Mouse (Mus musculus): Measurements from ENCODE around the gene Tbx6.

The Tbx6 gene

DNA sequence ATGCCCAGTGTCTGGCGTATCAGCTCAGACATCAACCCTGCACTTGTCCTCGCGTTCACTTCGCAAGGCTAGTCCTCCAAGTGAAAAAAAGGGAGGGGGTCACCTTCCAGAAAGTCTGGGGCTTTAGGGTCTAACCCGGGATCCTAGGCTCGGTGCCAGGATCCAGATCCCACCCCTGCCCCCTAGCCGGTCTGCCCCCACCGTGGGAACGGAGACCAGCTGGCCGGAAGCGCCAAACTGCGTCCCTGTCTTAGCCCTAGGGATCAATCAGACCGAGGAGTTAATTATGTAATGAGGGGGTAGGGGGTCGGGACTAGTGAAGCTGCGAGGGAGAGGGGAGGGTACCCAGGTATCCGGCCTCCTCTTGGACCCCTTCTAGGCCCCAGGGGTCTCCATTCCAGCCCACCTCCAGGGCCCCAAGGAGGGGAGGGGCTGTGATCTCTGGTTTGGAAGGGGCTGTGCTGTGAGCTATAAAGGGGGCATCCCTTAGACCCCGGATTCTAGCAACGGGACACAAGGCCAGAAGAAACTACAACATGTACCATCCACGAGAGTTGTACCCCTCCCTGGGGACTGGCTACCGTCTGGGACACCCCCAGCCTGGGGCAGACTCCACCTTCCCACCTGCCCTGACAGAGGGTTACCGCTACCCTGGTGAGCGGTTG, at the start of gene Tbx6:
TSS of gene Tbx6 (plus strand) at position 513 of the 665 bp plus-strand sequence.
- peak in 1 of 2 experiments; percentile 67 for DNase-seq (ENCODE audit: low spot score in 2 of 2)

DNA sequence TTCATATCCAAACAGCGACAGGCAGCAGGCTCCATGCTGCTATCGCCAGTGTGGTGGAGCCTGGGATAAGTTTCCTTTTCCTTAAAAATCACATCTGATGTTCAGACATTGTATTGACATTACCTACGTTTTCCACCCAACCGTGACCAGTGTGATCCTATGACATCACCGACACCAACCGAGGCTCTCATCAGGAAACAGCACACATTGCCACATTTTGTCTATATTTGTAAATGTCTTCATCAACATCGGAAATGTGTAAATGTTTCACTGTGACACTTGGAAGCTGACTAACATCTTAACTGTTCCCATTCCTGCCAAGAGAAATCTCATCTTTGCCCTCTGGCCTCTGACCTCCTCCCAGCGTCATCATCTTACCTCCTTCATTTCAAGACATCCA, 45.2 kb upstream of the Tbx6 start:
- no peak for DNase-seq (ENCODE audit: low spot score in 2 of 2)

DNA sequence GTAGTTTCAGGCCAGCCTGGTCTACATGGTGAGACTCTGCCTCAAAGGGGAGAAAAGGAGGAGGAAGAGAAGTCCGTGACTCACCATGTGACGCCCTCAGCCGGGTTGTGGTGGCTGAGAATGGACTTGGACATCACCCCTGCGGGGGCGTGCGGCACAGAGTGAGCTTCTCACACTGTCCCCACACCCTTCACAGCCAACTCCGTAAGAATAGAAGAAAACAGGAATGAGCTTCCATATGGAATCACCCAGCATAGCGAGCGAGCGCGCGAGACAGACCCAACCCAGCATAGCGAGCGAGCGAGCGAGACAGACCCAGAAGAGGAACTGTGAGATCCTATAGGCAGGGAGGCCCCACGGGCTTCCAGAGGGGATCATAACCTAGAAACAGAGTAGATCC, 41.7 kb upstream of the Tbx6 start:
- no peak for DNase-seq (ENCODE audit: low spot score in 2 of 2)

DNA sequence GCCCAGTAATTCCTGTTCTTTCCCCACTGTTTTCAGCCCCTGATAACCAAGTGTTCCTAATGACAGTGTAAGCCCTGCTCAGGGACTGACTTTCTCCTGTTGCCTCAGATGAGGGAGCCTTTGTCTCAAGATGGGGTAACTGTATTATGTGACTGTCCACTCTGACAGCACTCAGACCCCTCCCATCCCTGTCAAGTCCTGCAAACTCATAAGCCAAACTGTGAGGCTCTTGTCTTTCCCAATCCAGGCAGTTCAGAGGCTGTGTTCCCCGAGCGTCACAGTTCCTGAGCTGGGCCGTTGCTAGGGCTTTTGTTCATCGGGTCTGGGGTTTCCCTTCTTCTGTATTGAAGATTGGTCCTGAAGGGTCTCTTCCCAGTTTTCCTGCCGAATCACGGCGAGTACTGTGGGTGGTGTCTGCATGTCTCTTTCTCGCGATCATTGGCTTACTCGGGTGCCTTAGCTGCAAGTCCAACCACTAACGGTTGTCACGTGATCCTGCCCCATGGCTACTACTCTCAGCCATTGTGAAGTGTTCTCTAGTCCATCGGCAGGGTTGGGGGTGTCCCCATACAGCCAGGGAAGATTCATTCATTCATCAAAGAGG, 41.0 kb upstream of the Tbx6 start:
- DNase-seq (ENCODE audit: low spot score in 2 of 2), result no peak

DNA sequence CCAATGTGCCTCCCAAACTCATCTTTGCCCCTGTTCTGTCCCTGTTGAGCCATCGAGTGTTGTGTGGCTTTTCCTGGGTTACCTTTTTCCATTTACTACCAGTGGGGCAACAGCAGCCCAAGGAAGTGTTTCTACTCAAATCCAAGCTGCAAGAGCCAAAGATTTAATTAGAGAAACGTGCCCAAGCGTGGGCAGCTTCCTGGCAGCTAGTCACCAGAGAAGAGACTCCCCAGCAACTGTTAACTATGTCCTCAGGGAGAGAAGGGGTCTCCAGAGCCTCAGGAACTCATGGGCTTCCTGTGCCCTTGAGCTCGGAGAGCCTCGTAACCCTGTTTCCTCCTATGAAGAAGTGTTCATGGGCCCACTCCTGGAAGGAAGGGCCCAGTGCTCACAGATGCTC, 40.3 kb upstream of the Tbx6 start:
- DNase-seq (ENCODE audit: low spot score in 2 of 2), result no peak

DNA sequence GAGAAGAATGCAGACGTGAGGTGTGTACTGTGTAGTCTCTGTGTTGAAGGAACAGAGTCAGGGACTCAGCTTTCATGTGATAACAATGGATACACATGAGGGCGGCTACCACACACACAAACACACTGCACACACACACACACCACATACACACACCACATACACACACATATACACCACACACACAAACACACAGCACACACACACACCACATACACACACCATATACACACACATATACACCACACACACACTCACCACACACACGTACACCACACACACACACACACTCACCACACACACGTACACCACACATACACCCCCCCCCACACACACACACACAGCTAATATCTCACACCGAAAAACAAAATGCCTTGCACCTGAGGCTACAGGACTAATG, 39.8 kb upstream of the Tbx6 start:
- DNase-seq (ENCODE audit: low spot score in 2 of 2), result no peak

DNA sequence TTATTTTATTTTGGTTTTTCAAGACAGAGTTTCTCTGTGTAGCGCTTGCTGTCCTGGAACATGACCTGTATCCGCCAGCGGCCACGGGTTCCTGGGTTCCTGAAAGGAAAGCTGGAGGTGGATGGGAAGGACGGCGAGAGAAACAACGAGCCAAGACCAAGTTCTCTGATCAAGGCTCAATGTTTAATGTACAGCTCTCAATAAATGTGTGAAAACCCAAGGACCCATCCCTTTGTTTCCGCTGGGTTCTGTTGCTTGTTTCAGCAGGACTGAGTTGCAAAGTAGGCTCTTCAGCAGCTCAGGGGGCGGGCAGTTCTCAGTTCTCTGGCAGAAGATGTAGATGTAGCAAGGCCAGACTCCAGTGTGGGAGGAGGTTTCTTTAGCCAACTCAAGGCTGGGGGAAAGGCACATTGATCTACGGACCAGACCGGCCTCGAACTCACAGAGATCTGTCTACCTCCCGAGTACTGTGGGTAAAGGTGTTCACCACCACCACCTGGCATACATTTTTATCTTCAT, 39.3 kb upstream of the Tbx6 start:
- DNase-seq (ENCODE audit: low spot score in 2 of 2), result no peak

DNA sequence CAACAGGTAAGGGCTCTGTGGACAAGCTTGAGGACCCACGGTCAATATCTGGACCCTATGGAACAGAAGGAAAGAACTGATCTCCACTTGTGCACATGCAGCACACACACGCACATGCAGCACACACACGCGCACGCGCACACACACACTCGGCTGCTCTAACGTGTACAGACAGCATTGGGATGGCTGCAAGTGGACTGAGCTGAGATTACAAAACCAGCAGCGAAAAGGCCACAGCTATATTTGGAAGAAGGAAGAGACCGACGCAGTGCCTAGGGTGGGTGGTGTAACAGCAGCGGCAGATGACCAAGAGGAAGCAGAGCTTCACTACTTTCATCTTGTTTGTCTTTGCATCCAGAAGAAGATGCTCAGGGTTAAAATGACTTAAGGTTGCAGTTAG, 35.2 kb upstream of the Tbx6 start:
- peak in 1 of 2 experiments; percentile 51 for DNase-seq (ENCODE audit: low spot score in 2 of 2)

DNA sequence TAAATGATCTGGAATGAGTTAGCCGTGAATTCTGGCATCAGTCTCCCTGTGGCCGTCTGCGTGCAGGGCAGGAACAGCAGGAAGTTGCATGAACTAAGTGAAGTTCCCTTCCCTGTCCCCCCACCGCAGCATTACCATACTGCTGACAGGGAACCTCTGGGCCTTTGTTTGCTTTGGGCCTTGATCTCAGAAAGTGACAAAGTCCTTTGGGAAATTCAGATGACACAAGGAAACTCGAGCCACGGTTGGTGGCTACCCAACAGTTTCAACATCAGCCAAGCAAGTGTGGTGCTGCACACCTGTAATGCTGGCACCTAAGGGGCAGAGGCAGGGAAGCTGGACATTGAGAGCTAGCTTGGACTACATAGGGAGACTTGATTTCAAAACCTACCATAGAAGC, 34.5 kb upstream of the Tbx6 start:
- peak in 1 of 2 experiments; percentile 28 for DNase-seq (ENCODE audit: low spot score in 2 of 2)

DNA sequence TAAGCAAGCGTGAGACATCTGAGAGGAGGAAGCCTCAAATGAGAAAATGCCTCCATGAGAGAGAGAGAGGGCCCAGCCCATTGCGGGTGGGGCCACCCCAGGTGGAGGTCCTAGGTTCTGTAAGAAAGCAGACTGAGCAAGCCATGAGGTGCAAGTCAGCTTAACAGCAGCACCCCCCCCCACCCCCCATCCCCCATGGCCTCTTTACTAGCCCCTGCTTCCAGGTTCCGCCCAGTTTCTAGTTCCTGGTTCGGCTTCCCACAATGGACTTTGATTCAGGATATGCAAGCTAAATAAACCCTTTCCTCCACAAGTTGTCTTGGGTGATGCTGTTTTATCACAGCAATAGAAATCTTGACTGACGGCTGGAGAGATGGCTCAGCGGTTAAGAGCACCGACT, 32.5 kb upstream of the Tbx6 start:
- no peak for DNase-seq (ENCODE audit: low spot score in 2 of 2)

DNA sequence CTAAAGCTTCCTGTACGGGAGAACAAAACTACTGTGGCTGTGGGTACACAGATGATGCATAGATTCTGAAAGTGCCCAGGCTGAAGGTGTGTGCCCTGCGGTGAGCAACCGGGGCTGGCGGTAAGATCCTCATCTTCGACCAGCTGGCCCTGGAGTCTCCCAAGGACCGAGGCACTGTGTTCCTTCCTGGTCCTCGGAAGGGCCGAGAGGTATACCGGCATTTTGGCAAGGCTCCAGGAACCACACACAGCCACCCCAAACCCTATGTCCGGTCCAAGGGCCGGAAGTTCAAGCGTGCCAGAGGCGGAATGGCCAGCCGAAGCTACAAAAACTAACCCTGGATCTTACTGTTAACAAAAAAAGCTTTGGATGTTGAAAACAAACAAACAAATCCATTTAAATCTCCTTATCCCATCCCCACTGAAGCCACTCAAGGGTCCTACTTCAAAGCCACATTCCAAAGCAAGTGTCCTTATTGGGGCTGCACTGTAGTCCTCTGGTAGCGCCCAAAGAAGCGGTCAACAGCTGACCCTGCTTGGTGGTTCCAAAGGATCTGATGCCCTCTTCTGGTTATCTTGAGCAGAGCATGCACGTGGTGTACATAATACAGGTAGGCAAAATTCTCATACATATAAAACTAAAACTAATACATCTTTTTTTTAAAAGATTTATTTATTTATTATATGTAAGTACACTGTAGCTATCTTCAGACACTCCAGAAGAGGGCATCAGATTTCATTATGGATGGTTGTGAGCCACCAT, 31.5 kb upstream of the Tbx6 start:
- no peak for DNase-seq (ENCODE audit: low spot score in 2 of 2)

DNA sequence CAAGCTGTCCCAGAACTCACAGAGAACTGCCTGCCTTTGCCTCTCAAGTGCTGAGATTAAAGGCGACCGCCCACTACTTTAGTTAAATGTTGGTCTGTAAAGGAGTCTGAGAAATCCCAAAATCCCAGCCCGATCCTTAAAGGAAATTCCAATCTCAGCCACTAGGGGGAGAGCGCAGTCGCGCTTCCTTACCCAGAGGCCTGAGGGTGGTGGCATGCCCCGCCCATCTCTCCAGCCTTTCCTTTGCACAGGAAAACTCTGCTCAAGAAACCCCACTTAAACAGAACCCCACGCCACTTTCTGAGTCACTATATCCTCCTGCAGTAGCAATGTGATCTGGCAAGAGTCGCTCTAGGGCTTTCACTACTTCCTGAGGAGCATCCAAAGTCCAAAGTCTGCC, 26.4 kb upstream of the Tbx6 start:
- DNase-seq (ENCODE audit: low spot score in 2 of 2), result peak; percentile 70 to 83

DNA sequence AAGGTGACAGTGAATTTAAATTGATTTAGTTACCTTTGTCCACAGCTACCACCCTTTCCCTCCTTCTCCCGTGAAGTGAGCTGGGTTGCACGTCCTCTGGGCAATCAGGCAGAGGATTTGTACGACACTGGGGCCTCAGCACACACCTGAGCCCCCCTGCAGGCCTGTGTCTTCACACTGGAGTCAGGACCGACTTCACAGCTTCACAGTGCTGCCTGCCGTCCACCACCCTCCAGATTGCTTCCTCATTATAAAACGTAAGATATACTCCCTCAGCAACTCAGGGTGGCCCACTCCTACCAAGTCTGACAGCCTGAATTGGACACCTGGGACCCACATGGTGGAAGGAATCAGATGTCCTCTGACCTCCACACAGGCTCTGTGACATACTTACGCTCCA, 22.7 kb upstream of the Tbx6 start:
- no peak for DNase-seq (ENCODE audit: low spot score in 2 of 2)

DNA sequence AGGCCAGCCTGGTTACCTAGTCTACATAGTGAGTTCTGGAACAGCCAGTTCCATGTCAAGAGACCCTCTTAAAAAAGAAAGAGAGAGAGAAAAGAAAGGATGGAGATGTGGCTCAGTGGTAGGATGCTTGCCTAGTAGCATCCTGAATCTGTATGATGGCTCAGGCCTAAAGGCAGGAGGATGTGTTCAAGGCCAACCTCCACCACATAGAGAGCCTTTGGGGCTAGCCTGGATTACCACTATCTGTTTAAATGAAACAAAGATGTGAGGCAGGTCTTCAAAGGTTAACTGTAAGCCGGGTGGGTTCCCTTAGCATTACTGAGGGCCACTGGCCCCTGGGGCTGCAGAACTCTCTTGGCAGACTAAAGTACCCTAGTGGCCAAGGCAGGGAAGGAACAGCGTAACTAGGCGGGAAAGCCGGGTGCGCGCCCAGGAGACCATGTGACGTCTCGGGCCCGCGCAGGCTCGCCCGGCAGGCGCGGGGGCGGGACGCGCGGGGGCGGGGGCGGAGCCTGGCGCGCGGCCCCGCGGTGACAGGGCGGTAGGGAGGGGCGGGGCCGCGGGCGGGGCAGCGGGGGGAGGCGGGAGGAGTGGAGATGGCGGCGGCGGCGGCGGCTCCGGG, 22.1 kb upstream of the Tbx6 start, which contains the start of gene Mapk3:
TSS of gene Mapk3 (plus strand) at position 552 of the 622 bp plus-strand sequence.
- peak; percentile 92 to 94 for DNase-seq (ENCODE audit: low spot score in 2 of 2)

DNA sequence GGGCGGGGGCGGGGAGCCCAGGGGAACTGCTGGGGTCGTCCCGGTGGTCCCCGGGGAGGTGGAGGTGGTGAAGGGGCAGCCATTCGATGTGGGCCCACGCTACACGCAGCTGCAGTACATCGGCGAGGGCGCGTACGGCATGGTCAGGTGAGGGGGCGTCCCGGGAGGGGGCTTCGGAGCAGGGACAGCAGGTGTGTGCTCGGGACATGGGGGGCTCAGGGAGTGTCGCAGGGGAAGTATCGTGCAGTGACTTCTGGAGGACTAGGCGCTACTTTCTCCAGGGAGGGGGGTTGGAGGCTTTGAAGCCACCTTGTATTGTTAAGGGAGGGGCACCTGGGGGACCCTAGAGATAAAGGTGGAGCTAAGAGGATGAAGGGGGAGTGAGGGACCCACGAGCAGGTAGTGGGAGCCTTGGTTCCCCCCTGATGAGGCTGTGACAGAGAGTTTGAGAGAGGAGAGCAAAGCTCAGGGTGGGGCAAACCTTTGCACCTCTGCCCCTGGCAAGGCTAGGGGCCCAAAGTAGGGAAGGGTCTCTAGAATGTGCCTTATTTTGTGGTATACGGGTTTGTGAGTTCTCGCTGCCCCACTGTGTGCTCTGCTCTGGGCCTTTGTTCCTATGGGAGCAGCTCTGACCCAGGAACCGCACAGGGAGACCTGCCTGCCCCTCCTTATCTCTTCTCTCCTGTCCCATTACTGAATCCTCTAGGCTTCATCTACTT, 21.5 kb upstream of the Tbx6 start:
- DNase-seq (ENCODE audit: low spot score in 2 of 2), result no peak

DNA sequence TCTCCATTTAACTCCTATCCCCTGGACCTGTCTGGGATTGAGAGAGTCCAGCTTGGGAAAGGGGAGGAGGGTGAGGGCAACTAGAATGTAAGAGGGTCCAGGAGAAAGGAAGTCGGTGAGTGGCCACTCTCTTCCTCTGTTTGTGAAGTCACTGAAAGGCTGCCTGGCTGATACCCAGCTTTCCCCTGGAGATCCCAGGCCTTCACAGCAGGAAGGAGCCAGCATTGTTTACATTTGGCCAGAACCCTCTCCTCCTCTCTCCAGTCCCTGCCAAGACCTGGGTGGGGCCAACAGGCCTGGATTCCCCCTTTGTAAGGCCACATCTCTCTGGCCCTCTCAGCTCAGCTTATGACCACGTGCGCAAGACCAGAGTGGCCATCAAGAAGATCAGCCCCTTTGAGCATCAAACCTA, 20.9 kb upstream of the Tbx6 start:
- peak in 1 of 2 experiments; percentile 66 for DNase-seq (ENCODE audit: low spot score in 2 of 2)

DNA sequence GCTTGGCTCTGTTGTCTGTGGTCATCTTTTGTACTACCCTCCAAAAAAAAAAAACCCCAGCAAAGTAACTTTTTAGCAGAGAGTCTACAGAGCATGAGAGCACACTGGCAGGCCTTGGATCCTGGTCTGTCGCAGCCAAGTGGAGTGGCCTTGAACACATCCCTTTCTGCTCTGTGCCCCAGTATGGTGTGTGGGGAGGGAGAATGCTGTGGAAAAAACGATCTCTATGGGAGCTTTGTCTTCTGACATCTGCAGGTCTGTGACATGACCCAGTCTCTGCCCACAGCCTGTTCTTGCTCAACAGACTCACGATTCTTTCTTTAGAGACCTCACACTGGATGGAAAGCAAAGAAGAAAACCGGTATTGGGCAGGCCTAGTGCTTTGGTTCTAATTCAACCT, 20.3 kb upstream of the Tbx6 start:
- DNase-seq (ENCODE audit: low spot score in 2 of 2), result no peak

DNA sequence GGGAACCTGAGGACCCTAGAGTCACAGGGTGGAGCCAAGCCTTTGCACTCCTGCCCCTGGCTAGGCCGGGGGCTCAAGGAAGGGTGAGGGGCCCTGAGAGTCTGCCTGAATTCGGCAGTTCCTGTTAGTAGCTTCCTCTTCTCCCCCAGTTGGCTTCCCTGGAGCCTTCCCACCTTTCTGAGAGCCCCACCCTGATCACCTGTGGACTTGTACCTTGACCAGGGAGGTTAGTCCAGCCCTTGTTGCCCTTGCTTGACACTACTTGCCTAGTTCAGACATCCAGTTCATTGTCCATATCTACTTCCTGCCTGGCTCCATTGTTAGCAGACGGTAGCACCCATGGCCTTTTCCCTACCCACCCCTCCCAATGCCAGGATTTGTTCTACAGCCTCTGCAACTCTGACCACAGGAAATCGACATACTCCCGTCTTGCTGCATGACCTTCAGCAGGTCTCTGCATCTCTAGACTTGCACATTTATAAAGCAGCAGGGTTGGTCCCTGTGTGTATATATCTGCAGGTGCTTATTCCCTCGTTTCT, 19.7 kb upstream of the Tbx6 start:
- no peak for DNase-seq (ENCODE audit: low spot score in 2 of 2)

DNA sequence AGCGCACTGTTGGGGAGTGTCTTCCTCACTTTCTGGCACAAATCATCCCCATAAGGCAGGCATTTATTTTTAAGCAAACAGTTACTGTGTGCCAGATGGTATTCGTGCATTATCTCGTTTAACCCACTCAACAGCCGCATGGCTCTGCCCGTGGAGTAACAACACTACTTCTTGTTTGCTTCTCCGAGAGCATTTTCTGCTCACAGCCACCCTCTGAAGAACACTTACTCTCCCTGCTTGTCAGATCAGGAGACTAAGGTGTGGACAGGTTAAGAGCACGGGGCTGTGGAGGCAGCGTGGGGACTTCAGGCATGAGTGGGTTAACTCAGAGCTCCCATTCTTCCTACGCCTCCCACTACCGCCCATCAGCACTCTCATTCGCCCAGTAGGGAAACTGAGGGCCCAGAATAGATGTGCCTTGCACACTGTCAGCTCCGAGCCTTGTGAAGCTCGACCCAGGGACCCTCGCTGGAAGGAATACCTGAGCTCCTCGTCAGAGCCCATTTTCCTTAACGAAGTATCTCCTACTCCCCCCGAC, 18.7 kb upstream of the Tbx6 start:
- DNase-seq (ENCODE audit: low spot score in 2 of 2), result no peak

DNA sequence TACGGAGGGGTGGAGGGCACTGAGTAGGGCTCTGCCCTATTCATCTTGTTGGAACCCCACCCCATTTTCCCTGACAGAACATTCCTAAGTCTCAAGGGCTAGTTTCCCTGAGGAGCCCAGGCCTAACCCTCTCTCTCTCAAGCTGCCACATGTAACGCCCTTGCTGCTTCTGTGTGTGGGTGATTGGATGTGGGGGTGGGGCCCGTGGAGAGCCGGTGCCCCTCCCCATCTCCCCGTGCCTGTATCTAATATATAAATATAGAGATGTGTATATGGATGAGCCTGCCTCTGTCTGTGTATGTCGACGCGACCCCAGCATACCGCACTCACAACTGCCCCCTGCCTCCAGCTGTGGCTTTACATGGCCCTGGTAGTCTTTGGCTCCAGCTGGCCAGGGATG, 15.7 kb upstream of the Tbx6 start:
- peak in 1 of 2 experiments; percentile 70 for DNase-seq (ENCODE audit: low spot score in 2 of 2)

DNA sequence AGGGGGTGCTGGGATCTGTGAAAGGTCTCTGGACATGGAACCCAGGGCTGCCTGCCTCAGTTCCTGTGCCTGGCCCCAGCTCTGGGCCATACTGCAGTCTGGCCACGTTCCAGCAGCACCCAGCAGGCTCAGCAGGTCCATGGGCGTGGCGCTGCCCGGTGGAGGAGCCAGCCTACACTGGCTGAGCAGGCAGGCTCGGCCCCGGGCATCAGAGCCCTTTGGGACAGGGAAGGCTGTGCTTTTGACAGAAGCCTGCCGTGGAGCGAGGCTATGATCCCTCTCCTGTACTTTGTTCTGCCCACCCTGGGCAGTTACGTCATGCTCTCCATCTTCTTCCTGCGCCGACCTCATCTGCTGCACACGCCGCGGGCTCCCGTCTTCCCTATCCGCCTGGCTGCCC, 15.1 kb upstream of the Tbx6 start, which contains the start of gene Gdpd3:
TSS of gene Gdpd3 (plus strand) at position 134 of the 400 bp plus-strand sequence.
- DNase-seq (ENCODE audit: low spot score in 2 of 2), result peak; percentile 78 to 87

All from spleen, postnatal 4 days (tissue).